In genomic region chr13:92735693-92736092, GRCm38 (mm10) we compare ENCODE assay signal across 31 mouse cellular contexts. TPM values are rescaled to one million over a fixed set of nuclear protein-coding genes. Genes with fewer than 3 reads are reported as not detected.
A peak's percentile ranks its signal among the peaks of the same experiment; 100 is the strongest.
DNase-seq lines count a peak whose midpoint lies in the region; ATAC-seq and TF ChIP-seq lines count a peak whose summit lies in the region.
"Had no signal": no experiment of that assay in that cellular context is flagged by ENCODE, and none has a peak within 500 bp of the region (broad histone marks: within the 10 kb centered on the region; RNA-seq: fewer than 3 reads in every experiment).

No protein-coding gene starts in this region.

- H3K9ac ChIP-seq in hindbrain, embryonic 11.5 days (ENCODE audit: low read depth, low read length), result no peak overlapping the region
- H3K9ac ChIP-seq in hindbrain, embryonic 16.5 days (ENCODE audit: low read depth, low read length), result no peak overlapping the region
- H3K9ac ChIP-seq in midbrain, embryonic 14.5 days (replicated peaks; ENCODE audit: low read length), result no peak overlapping the region
- H3K9ac ChIP-seq in midbrain, postnatal 0 days (replicated peaks; ENCODE audit: low read length, poor library complexity, severe bottlenecking), result no peak overlapping the region
- H3K9ac ChIP-seq in forebrain, embryonic 16.5 days (replicated peaks; ENCODE audit: low read depth, low read length), result no peak overlapping the region
- H3K9ac ChIP-seq: embryonic facial prominence, embryonic 12.5 days; hindbrain, embryonic 12.5 days; limb, embryonic 15.5 days; liver, embryonic 13.5 days had no signal

- no peak for TF ChIP-seq CTCF in midbrain, postnatal 0 days (IDR thresholded peaks at IDR 0.05)

- H3K27me3 ChIP-seq in hindbrain, embryonic 11.5 days (ENCODE audit: control insufficient read depth, insufficient read depth, low read length), result no peaks in the 10 kb centered on the region
- H3K27me3 ChIP-seq in hindbrain, embryonic 16.5 days (replicated peaks; ENCODE audit: control insufficient read depth, insufficient read depth, low read length), result no peaks in the 10 kb centered on the region
- H3K27me3 ChIP-seq in midbrain, embryonic 14.5 days (ENCODE audit: control insufficient read depth, insufficient read depth, low read length), result no peaks in the 10 kb centered on the region
- H3K27me3 ChIP-seq in midbrain, postnatal 0 days (ENCODE audit: insufficient read depth, low read length), result no peaks in the 10 kb centered on the region
- no peaks in the 10 kb centered on the region for H3K27me3 ChIP-seq in forebrain, embryonic 16.5 days (replicated peaks; ENCODE audit: control insufficient read depth, insufficient read depth, low read length)
- H3K27me3 ChIP-seq: CH12.LX; embryonic facial prominence, embryonic 12.5 days; hindbrain, embryonic 12.5 days; limb, embryonic 15.5 days; liver, embryonic 13.5 days had no signal

- no peaks in the 10 kb centered on the region for H3K4me1 ChIP-seq in hindbrain, embryonic 11.5 days (replicated peaks; ENCODE audit: control insufficient read depth, insufficient read depth, low read length)
- peaks cover 2% of the 10 kb centered on the region; the same call in 1 of the 2 replicates for H3K4me1 ChIP-seq in hindbrain, embryonic 16.5 days (ENCODE audit: control insufficient read depth, insufficient read depth, low read depth, low read length)
- peaks cover 3% of the 10 kb centered on the region; the same call in 1 of the 2 replicates for H3K4me1 ChIP-seq in midbrain, embryonic 14.5 days (ENCODE audit: control insufficient read depth, insufficient read depth, low read length)
- H3K4me1 ChIP-seq in midbrain, postnatal 0 days (ENCODE audit: insufficient read depth, low read length), result no peaks in the 10 kb centered on the region
- peaks cover 35% of the 10 kb centered on the region for H3K4me1 ChIP-seq in forebrain, embryonic 16.5 days (replicated peaks; ENCODE audit: control insufficient read depth, insufficient read depth, low read length)
- H3K4me1 ChIP-seq: embryonic facial prominence, embryonic 12.5 days had no signal

- peak; percentile 29 for DNase-seq in embryo, embryonic 10.5 days (ENCODE audit: low spot score)
- no peak for DNase-seq in embryo, embryonic 10 days (ENCODE audit: low spot score)
- DNase-seq in hindbrain, embryonic 11.5 days (ENCODE audit: low spot score), result no peak
- DNase-seq in midbrain, embryonic 14.5 days, result peak; percentile 20
- DNase-seq in midbrain, postnatal 0 days (ENCODE audit: low spot score), result no peak
- DNase-seq: adrenal gland, adult 8-10 months; cerebellum, adult 8-10 months; cerebellum, postnatal 25 days; embryo, embryonic 11 days; gastrocnemius, postnatal 10 days; heart, postnatal 14 days; kidney, adult 11 months; kidney, postnatal 14 days; layer of hippocampus, adult 9-11 months; liver, embryonic 13.5 days; lung, adult 18-20 months; thymus, postnatal 14 days had no signal

- 0 out of 2 replicates have a peak, but pooled peaks have one; percentile 20 for ATAC-seq in hindbrain, embryonic 11.5 days (ENCODE audit: low FRiP score)
- no peak for ATAC-seq in hindbrain, embryonic 16.5 days
- no peak for ATAC-seq in midbrain, embryonic 14.5 days (ENCODE audit: low FRiP score, low TSS enrichment)
- ATAC-seq in midbrain, postnatal 0 days (ENCODE audit: low FRiP score), result no peak
- ATAC-seq in forebrain, embryonic 16.5 days, result no peak
- no peak for ATAC-seq in frontal cortex, adult (ENCODE audit: low TSS enrichment)
- ATAC-seq: activated CD4-positive, CD25-positive, alpha-beta regulatory T cell, adult 4 months; lung, postnatal 0 days had no signal

- no peak overlapping the region for H3K4me2 ChIP-seq in hindbrain, embryonic 11.5 days (replicated peaks; ENCODE audit: low read depth, low read length)
- H3K4me2 ChIP-seq in hindbrain, embryonic 16.5 days (ENCODE audit: low read length), result no peak overlapping the region
- H3K4me2 ChIP-seq in midbrain, embryonic 14.5 days (ENCODE audit: low read length), result no peak overlapping the region
- H3K4me2 ChIP-seq in midbrain, postnatal 0 days (ENCODE audit: low read depth, low read length, poor library complexity, severe bottlenecking), result no peak overlapping the region
- H3K4me2 ChIP-seq in forebrain, embryonic 16.5 days (ENCODE audit: low read length), result no peak overlapping the region
- H3K4me2 ChIP-seq: embryonic facial prominence, embryonic 12.5 days; hindbrain, embryonic 12.5 days; limb, embryonic 15.5 days; liver, embryonic 13.5 days had no signal

- no peak overlapping the region for H3K4me3 ChIP-seq in hindbrain, embryonic 11.5 days (ENCODE audit: low read depth, low read length)
- H3K4me3 ChIP-seq in hindbrain, embryonic 16.5 days (ENCODE audit: low read length), result no peak overlapping the region
- H3K4me3 ChIP-seq in midbrain, embryonic 14.5 days (replicated peaks; ENCODE audit: low read depth, low read length), result no peak overlapping the region
- no peak overlapping the region for H3K4me3 ChIP-seq in midbrain, postnatal 0 days (ENCODE audit: low read depth, low read length)
- H3K4me3 ChIP-seq in forebrain, embryonic 16.5 days (replicated peaks; ENCODE audit: low read length), result no peak overlapping the region
- H3K4me3 ChIP-seq: embryonic facial prominence, embryonic 12.5 days; hindbrain, embryonic 12.5 days; limb, embryonic 10.5 days; limb, embryonic 15.5 days; liver, embryonic 13.5 days; myocyte had no signal

- H3K36me3 ChIP-seq in hindbrain, embryonic 11.5 days (ENCODE audit: control insufficient read depth, insufficient read depth, low read length), result no peaks in the 10 kb centered on the region
- H3K36me3 ChIP-seq in hindbrain, embryonic 16.5 days (ENCODE audit: control insufficient read depth, insufficient read depth, low read length), result no peaks in the 10 kb centered on the region
- no peaks in the 10 kb centered on the region for H3K36me3 ChIP-seq in midbrain, embryonic 14.5 days (ENCODE audit: control insufficient read depth, insufficient read depth, low read length)
- no peaks in the 10 kb centered on the region for H3K36me3 ChIP-seq in midbrain, postnatal 0 days (ENCODE audit: insufficient read depth, low read length)
- no peaks in the 10 kb centered on the region for H3K36me3 ChIP-seq in forebrain, embryonic 16.5 days (ENCODE audit: control insufficient read depth, insufficient read depth)
- H3K36me3 ChIP-seq: embryonic facial prominence, embryonic 12.5 days; hindbrain, embryonic 12.5 days; limb, embryonic 10.5 days; limb, embryonic 15.5 days; liver, embryonic 13.5 days had no signal

- H3K27ac ChIP-seq in hindbrain, embryonic 11.5 days (ENCODE audit: low read depth, low read length), result no peak overlapping the region
- H3K27ac ChIP-seq in hindbrain, embryonic 16.5 days (ENCODE audit: low read depth, low read length), result no peak overlapping the region
- H3K27ac ChIP-seq in midbrain, embryonic 14.5 days (replicated peaks; ENCODE audit: low read depth, low read length), result no peak overlapping the region
- H3K27ac ChIP-seq in midbrain, postnatal 0 days (ENCODE audit: low read depth, low read length), result no peak overlapping the region
- H3K27ac ChIP-seq in forebrain, embryonic 16.5 days (ENCODE audit: low read length), result 0 out of 2 replicates have a peak overlapping the region, but pooled peaks have one; percentile 26
- H3K27ac ChIP-seq: embryonic facial prominence, embryonic 12.5 days; limb, embryonic 10.5 days; limb, embryonic 15.5 days; liver, embryonic 13.5 days; macrophage had no signal

- H3K9me3 ChIP-seq in hindbrain, embryonic 11.5 days (ENCODE audit: control insufficient read depth, low read length), result no peaks in the 10 kb centered on the region
- no peaks in the 10 kb centered on the region for H3K9me3 ChIP-seq in hindbrain, embryonic 16.5 days (ENCODE audit: control insufficient read depth, low read length)
- H3K9me3 ChIP-seq in midbrain, embryonic 14.5 days (ENCODE audit: control insufficient read depth, low read length), result no peaks in the 10 kb centered on the region
- H3K9me3 ChIP-seq in midbrain, postnatal 0 days (ENCODE audit: low read length), result no peaks in the 10 kb centered on the region
- no peaks in the 10 kb centered on the region for H3K9me3 ChIP-seq in forebrain, embryonic 16.5 days (ENCODE audit: control insufficient read depth, low read length)
- H3K9me3 ChIP-seq: embryonic facial prominence, embryonic 12.5 days; hindbrain, embryonic 12.5 days; limb, embryonic 10.5 days; limb, embryonic 15.5 days; liver, embryonic 13.5 days had no signal

- WGBS in hindbrain, embryonic 11.5 days, result 70% methylated on average over 1 of the region's 1 CpGs
- 61% methylated on average over 1 of the region's 1 CpGs for WGBS in hindbrain, embryonic 16.5 days
- 65% methylated on average over 1 of the region's 1 CpGs for WGBS in midbrain, embryonic 14.5 days
- 67% methylated on average over 1 of the region's 1 CpGs for WGBS in midbrain, postnatal 0 days
- 19% methylated on average over 1 of the region's 1 CpGs for WGBS in forebrain, embryonic 16.5 days

RNA-seq across cellular contexts. Expression of gene Thbs4, which starts 58.9 kb away (rescaled TPM):
- 1.7 and 2.1 TPM in 2 replicates for polyA plus RNA-seq in hindbrain, embryonic 11.5 days (2014; fragmentation: Nextera tagmentation; extraction: Ambion mirVana)
- 2.3 and 6.0 TPM in 2 replicates for polyA plus RNA-seq in hindbrain, embryonic 16.5 days (2015; fragmentation: Nextera tagmentation; extraction: Ambion mirVana)
- 0.19 and 2.9 TPM in 2 replicates for polyA plus RNA-seq in midbrain, embryonic 14.5 days (2014; fragmentation: Nextera tagmentation; extraction: Ambion mirVana)
- total RNA-seq in midbrain, postnatal 0 days (2014; rRNA removed), result 0.93 and 0.94 TPM in 2 replicates
- polyA plus RNA-seq in midbrain, postnatal 0 days (2015; fragmentation: Nextera tagmentation; extraction: Ambion mirVana), result 1.5 and 1.7 TPM in 2 replicates
- polyA plus RNA-seq in forebrain, embryonic 16.5 days (2015; fragmentation: Nextera tagmentation; extraction: Ambion mirVana), result 0.86 and 1.0 TPM in 2 replicates
- total RNA-seq: CH12.LX; megakaryocyte-erythroid progenitor cell, adult 5-6 weeks had no signal
- polyA plus RNA-seq: activated CD4-positive, CD25-positive, alpha-beta regulatory T cell, adult 4 months; C2C12; macrophage; myocyte had no signal

Comparison
In these comparisons a context has a peak if more than half of its experiments do, and no peak if none do; other contexts are left out.
1. DNase-seq: peak in embryo, embryonic 10.5 days (single experiment) and midbrain, embryonic 14.5 days (single experiment); none in embryo, embryonic 10 days (single experiment), hindbrain, embryonic 11.5 days (single experiment) and midbrain, postnatal 0 days (single experiment).